ENCODE assay signal across 27 mouse cellular contexts in genomic region chr17:35954665-35955064, GRCm38 (mm10).
"Had no signal": no experiment of that assay in that cellular context is flagged by ENCODE, and none has a peak within 500 bp of the region (broad histone marks: within the 10 kb centered on the region; RNA-seq: fewer than 3 reads in every experiment).

No protein-coding gene starts in this region.

- H3K27ac ChIP-seq: embryonic facial prominence, embryonic 10.5 days; embryonic facial prominence, embryonic 12.5 days; embryonic facial prominence, embryonic 13.5 days; embryonic facial prominence, embryonic 15.5 days; forebrain, embryonic 12.5 days; forebrain, embryonic 13.5 days; forebrain, embryonic 15.5 days; gastrocnemius, adult 2 months; heart, adult 2 months; heart, embryonic 10.5 days had no signal

- H3K4me3 ChIP-seq: embryonic facial prominence, embryonic 10.5 days; embryonic facial prominence, embryonic 12.5 days; embryonic facial prominence, embryonic 13.5 days; embryonic facial prominence, embryonic 15.5 days; erythroblast, embryonic 14.5 days; forebrain, embryonic 12.5 days; forebrain, embryonic 13.5 days; forebrain, embryonic 15.5 days; gastrocnemius, adult 2 months; heart, adult 2 months; heart, embryonic 10.5 days had no signal

- ATAC-seq: forebrain, embryonic 13.5 days; forebrain, embryonic 14.5 days; forebrain, embryonic 15.5 days; forebrain, embryonic 16.5 days; forebrain, postnatal 0 days had no signal

- H3K9me3 ChIP-seq: embryonic facial prominence, embryonic 10.5 days; embryonic facial prominence, embryonic 12.5 days; embryonic facial prominence, embryonic 13.5 days; embryonic facial prominence, embryonic 15.5 days; forebrain, embryonic 12.5 days; forebrain, embryonic 13.5 days; forebrain, embryonic 15.5 days; heart, embryonic 10.5 days had no signal

- H3K4me2 ChIP-seq: embryonic facial prominence, embryonic 12.5 days; embryonic facial prominence, embryonic 13.5 days; embryonic facial prominence, embryonic 15.5 days; forebrain, embryonic 12.5 days; forebrain, embryonic 13.5 days; forebrain, embryonic 15.5 days had no signal

- H3K9ac ChIP-seq: embryonic facial prominence, embryonic 12.5 days; embryonic facial prominence, embryonic 13.5 days; embryonic facial prominence, embryonic 15.5 days; forebrain, embryonic 12.5 days; forebrain, embryonic 13.5 days; forebrain, embryonic 15.5 days; forebrain, postnatal 0 days had no signal

- H3K27me3 ChIP-seq: embryonic facial prominence, embryonic 12.5 days; embryonic facial prominence, embryonic 13.5 days; embryonic facial prominence, embryonic 15.5 days; forebrain, embryonic 12.5 days; forebrain, embryonic 13.5 days; forebrain, embryonic 15.5 days had no signal

- H3K4me1 ChIP-seq: embryonic facial prominence, embryonic 10.5 days; embryonic facial prominence, embryonic 12.5 days; embryonic facial prominence, embryonic 13.5 days; embryonic facial prominence, embryonic 15.5 days; forebrain, embryonic 12.5 days; forebrain, embryonic 13.5 days; forebrain, embryonic 15.5 days; heart, embryonic 10.5 days had no signal

- DNase-seq: cerebellum, adult 8-10 months; cerebellum, adult 9-10 months; cerebellum, adult 9-11 months; cerebellum, postnatal 10 days; cerebellum, postnatal 14 days; cerebellum, postnatal 25 days; cerebellum, postnatal 36 days; embryo, embryonic 11 days; forebrain, postnatal 0 days; gastrocnemius, adult 2 months; gastrocnemius, postnatal 10 days; gastrocnemius, postnatal 14 days; gastrocnemius, postnatal 25 days; gastrocnemius, postnatal 36 days; heart, adult 18-20 months; heart, adult 2 months had no signal
